Mouse (Mus musculus): ENCODE measurements at regions not wholly inside any gene's neighbourhood (a gene's known extent, or its start where the extent isn't known, plus 50 kb on each side); places are given as distances from the start of the nearest gene placed in this dataset.

DNA sequence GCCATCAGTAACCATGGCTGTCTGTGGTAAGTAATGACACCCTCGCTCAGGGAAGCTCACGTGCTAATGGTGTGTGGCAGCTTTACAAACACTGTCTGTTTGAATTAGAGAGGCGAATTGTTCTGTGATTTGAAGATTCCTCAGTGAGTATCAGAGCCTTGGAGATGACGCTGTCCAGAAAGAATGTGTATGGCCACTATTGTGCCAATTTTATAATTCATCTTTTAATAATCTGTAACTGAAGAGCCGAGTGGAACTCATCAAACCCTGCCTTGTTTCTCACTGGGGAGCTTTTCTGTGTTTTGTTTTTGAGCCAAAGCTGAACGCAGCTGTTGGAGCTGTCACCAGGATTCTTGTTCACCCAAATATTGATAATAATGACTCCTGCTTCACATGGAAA lies 171.7 kb downstream of the Dact1 start:
- no peak for DNase-seq (ENCODE audit: low spot score in 2 of 2)

DNA sequence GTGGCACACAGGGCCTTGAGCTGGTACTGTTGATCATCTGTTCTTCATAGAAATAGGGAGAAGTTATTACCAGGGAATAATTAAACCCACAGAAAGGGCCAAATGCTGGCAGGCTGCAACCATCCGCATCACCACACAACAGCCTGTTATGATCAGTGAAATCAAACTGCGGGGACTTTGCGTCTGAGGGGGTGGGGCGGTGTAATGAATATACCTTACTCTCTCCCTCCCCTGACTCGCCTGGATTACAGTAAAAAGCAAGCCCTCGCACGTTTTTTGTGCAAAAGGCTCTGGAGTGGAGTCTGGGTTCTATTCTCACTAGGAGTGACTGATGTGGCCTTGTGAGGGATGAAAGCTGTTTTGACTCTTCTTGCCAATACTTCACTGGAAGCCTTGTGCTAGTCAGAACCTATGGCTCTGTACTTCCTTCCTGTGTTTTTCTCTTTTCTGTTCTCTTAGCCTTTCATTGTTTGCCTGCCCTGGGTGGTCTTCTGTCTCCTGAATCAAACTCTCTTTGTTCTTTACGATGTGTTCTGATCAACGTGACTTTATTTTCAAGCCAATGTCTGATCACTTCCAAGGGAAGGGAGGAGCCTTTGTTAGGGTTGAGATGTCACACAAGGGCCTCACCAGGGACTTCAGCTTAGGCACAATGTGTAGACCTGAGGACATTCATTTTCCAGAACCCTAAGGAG lies 172.4 kb downstream of the Dact1 start:
- DNase-seq (ENCODE audit: low spot score in 2 of 2), result no peak

DNA sequence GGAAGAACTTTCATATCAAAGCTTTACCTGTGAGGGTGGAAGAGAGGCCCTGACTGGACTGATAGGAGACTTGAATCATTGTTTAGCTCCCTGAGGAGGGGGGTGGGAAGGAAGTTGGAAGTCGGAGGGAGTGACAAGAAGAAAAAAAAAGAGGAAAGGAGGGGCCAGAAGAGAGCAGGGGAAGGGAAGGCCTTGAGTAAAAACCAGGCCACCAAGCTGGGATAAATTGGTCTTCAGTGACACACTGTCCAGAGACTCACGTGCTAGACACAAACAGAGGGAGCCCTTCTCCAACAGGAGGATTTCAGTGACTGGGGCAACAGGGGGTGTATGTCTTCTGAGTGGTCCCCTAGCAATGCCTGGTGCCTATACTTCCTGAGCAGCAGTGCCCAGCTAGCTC lies 172.9 kb downstream of the Dact1 start:
- DNase-seq (ENCODE audit: low spot score in 2 of 2), result no peak

DNA sequence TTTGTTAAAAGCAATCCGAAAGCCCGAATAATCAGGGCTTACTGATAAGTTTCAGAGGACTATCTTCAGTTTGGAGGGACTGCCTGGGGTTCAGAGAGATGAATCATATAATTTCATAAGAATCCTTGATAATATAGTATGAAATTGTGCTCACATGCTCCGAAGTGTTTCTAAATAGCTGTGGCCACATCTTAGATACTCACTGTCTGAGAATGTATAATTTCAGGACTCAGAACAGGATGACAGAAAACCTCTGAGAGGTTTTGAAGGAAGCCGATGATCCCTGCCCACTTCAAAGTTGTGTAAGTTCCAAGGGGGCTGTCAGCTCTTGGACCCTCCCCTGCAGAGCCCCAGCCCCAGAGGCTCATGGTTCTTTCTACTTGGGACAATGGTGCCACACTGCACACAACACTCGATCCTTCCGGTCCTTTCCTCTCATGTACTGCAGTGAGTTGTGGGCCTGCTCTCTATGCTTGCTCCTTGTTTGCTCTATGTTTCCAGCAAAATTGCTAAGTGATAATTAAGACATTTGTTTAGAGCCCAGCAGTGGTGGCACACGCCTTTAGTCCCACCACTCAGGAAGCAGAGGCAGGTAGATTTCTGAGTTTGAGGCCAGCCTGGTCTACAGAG lies 174.0 kb downstream of the Dact1 start:
- DNase-seq (ENCODE audit: low spot score in 2 of 2), result no peak

DNA sequence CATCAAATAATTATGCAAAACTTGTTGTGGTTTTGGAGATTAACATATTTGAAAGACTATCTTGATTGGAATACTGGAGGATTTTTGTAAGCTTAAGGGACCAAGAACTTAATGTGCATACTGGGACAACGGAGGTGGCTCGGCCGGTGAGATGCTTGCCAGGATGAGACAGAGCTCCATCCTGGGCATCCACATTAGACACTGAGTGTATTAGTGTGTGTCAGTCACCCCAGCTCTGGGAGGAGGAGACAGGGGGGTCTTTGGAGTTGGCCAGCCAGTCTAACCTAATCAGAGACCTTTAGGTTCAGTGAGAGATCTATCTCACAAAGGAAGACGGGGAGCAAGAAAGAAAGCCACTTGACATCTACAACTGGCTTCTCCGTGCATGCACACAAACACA lies 174.6 kb downstream of the Dact1 start:
- DNase-seq (ENCODE audit: low spot score in 2 of 2), result no peak

DNA sequence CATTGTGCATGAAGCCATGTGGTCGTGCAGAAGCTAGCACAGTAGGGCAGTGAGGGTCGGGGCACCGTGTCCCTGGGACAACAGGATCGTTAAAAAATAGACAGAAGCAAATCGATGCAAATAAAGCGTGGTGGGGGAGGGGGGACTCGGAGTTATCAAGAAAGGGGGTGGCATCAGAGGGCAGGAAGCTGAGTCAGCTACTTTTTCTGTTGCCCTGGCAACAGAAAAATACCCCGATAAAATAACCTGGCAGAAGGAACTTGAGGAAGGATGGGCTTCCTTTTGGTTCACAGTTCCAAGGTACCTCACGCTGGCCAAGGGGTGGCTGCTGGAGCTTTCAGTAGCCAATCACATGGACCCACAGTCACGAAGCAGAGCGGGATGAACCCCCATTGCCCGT lies 176.4 kb downstream of the Dact1 start:
- DNase-seq (ENCODE audit: low spot score in 2 of 2), result no peak

DNA sequence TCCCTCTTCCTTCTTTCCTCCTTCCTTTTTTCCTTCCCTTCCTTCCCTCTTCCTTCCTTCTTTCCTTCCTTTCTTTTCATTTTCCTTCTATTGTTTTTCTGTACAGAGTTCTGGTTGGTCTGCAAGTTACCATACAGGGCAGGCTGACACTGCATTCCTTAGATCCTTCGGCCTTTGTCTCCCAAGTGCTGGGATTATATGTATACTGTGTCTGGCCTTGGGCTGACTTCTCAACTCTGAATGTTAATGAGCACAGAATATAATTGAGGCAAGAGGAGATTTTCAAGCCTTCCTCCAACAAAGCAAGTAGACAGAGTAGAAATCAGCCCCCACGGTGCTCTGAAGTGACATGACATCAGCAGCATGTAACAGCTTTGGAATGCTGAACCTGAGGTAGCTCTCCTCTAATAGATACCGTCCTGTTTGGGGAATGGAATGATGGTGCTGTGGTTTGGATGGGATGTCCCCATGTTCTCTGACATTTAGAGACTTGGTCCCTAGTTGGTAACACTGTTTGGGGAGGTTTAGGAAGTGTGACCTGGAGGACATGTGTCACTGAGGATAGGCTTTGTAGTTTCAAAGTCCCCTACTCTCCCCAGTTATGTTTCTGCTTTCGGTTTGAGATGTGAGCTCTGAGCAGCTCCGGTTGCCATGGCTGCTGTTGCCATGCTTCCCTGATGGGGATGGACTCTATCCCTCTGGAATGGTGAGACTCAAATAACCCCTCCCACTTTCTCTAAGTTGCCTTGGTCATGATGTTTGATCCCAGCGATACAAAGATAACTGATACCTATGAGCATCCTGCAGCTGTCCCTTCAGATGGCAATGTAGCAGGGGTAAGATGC lies 178.1 kb downstream of the Dact1 start:
- DNase-seq (ENCODE audit: low spot score in 2 of 2), result peak in 1 of 2 experiments; percentile 28

DNA sequence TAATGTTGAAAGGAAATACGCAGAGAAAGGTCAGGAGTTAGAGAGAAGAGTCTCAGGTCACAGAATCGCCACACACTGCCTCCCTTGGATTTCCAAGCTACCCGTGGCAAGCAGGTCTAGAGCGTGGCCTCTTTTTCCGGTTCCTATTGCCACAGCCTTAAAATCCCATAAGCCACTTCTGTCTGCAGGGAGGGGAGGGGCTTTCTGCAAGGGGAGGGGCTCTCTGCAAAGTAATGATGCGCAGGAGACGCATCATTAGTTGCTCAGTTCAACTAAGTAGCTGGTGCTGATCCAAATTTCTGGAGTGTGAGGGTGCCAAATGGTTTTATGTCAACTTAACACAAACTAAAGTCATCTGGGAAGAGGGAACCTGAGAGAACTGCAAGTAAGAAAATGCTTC lies 179.6 kb downstream of the Dact1 start:
- DNase-seq (ENCODE audit: low spot score in 2 of 2), result no peak

DNA sequence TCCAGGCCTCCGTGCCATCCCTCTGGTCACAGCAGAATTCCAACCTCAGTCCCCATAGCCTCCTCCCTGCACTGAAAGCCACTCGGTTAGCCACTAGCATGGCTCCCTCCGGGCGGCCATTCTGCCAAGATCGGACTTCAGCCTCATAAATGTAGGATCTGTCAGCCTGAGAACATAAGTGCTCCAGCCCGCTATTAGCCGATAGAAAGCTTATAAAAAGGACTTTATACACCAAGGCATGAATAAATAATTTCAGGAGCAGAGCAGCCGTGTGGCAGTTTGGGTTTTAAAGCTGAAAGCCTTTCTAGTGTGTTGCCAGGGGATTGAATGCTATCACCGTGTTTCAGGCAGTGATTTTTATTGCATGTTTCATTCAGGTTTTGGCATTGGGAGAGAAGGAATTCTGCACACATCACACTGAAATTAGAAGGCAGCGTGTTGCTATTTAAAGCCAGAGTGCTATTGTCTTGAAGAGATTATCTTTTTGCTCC lies 185.2 kb downstream of the Dact1 start:
- DNase-seq (ENCODE audit: low spot score in 2 of 2), result no peak

DNA sequence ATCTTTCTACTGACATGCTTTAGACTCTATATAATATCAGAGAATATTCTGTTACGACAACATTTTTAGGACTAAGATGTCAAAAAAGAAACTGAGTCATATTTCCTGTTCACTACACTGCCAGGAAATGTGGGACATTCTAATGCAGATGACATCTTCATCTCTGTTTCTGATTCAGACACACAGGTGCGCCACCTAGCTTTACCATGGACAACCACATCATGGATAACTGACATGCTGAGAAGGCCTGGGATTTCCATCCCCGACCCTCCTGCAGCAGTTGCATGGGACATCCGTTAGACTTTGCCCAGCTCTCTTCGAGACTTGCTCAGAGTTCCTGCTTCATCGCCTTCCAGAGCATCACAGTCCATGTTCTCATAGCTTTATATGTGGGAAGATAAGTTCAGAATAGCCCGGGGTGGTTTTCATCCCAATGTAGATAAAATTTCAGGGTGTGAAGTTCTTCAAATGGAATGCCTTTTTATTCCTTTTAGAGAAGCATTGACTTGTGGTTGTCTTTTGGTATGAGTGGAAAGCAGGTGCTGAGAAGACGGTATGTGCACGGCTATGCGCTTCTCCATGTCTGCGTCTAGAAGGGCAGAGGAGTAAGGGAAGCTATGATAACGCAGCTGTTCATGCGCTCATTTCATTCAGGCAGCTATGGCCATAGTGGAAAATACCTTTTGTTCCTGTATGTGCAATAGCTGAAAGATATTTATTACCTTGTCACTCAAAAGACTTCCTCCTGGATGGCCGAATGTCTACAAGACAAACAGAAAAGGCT lies 188.8 kb downstream of the Dact1 start:
- no peak for DNase-seq (ENCODE audit: low spot score in 2 of 2)

DNA sequence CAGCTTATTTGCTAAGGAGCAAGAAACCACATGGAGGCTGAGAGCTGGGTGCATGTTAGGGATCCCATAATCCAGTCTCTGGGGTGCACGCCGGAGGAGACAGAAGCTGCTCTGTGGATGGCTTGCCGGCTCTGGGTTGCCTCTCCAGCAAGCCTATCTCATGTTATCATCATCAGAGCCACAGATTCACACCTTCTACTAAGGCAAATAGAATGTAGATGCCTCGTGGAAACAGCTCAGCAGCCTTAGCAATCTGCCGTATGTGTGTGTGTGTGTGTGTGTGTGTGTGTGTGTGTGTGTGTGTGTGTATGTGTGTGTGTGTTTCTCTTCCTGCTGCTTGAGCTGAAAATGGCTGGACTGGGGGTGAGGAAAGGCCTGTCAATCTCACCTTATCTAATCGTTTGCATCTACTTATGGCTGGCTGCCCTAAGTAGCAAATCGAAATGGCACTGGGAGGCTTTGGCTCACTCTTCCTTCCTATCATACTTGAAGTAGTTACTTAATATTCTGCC lies 191.7 kb downstream of the Dact1 start:
- DNase-seq (ENCODE audit: low spot score in 2 of 2), result no peak

DNA sequence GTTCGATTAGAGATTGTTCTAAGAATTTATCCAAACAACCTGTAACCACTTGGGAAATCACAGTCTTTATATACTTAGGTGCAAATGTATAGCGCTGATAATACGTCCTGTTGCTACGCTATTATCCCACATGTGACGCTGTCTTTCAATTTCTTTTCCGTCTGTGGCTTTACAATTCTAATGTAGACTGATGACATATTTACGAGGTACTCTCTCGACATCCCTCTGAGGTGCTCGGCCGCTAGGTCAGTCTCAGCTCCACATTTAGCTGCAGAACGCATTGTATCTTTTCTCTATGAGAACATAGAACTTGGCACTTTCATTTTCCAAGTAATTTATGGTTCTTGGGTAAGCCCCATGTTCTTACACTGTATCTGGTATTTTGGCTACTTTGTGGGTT lies 193.6 kb downstream of the Dact1 start:
- DNase-seq (ENCODE audit: low spot score in 2 of 2), result no peak

DNA sequence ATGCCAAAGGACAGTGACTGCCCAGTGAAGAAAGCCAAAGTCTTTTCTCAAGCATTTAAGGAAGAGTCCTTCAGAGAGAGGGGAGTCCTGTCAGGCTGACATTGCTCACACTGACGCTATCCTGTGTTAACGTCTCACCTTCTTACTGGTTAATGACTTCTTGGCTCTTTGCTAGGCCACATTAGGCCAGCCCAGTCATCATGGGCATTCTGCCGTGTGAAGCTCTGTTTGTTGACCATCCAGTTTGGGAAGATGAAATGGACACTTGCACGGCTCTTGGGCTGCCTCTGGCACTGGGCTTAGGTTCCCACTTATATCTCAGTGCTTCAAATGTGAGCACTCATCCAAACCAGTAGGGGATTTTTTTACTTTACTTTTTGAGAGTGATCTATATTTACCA lies 196.5 kb downstream of the Dact1 start:
- DNase-seq (ENCODE audit: low spot score in 2 of 2), result no peak

DNA sequence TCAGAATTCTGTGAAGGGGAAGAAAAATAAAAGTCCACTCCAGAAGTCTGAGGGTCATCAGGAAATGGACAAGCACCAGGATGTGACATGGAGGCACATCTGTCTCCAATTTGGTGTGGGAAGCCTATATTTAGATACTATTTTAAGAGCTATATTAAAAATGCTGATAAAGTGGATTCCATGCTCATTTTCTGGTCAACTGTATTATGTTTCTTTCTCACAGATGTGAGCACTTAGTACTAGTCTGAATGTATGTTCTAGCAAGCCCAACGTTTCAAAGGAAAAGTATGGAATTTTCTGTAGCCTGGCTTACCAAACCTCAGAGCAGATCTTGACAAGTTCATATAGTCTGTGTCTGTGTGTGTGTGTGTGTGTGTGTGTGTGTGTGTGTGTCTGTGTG lies 197.0 kb downstream of the Dact1 start:
- DNase-seq (ENCODE audit: low spot score in 2 of 2), result no peak

DNA sequence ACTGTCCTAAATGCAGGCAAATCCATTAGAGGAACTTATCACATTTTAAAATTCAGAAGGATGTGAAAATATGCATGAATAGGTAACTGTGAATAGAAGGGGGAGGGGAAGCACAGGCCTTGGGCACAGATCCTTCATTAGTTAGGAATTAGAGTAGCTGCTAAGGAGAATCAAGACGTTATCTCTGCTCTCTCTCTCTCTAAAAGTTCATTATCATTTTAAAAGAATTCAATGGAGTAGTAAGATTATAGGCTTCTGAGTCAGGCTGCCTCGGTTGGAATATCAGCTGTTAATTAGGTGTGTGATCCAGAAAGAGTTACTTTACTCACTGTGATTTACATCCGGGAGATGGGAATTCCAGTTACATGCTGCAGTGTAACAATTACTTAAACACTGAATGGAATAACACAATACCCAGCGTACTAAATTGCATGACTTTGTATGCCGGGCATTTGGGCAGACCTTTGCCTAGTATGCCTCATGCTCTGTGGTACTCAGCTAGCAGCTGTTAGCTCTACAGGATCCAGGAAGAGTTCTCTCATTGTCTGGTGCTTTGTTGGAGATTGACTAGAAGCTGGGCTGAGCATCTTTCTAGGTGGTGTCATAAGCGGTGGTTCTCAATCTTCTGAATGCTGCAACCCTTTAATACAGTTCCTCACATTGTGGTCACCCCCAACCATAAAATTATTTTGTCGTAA lies 203.4 kb downstream of the Dact1 start:
- DNase-seq (ENCODE audit: low spot score in 2 of 2), result no peak

DNA sequence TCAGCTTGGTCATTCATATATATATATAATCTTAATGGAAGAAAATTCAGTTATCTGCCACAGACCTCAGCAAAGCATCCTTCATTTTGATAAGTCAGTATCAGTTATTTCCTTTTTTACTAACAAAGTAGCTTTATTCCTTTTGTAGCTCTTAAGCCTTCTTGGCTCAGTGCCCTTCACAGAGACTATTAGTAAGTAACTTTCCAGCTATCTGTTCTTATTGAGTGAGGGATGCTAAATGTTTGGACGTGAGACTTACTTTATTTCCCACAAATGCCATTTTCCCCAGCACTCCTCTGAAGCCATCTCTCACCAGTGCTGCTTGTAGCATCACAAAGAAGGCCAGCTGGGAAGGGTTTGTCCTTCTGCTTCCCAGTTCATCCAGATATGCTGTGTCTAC lies 209.8 kb downstream of the Dact1 start:
- no peak for DNase-seq (ENCODE audit: low spot score in 2 of 2)

DNA sequence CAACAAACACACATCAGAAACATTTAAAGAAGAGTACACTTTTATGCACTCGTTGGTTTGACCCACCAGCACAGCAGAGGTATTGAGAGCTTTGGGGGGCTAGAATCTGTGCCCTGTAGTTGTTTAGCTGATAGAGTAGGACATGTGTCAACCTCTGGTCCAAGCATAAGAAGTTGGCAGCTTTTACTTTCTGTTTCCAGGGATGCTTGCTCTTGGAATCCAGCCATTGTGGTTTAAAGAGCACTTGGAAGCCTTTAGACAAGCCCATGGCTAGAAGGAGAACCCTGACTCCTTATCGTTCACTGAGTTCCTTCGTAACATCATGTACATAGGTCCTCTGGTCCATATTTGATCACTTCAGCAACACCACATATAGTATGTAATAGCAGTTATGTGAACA lies 212.3 kb downstream of the Dact1 start:
- DNase-seq (ENCODE audit: low spot score in 2 of 2), result no peak

DNA sequence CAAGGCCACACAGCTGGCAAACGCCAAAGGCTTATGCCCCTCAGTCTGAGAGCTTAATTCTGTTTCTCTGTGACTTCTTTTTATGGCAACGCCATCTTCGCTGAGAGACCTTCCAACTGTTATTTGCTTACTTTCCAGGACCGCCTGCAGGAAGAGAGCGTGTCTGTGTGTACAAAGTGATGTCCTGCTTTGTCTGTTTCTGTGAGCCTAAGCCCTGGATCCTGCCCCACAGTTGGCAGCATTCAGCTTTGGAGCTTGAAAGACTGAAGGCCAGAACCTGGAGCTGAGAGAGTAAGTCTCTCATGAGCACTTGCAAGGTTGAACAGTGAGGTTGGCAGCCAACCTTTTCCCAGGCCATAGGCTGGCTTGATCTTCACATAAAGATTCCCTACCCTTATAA lies 212.8 kb downstream of the Dact1 start:
- DNase-seq (ENCODE audit: low spot score in 2 of 2), result no peak

DNA sequence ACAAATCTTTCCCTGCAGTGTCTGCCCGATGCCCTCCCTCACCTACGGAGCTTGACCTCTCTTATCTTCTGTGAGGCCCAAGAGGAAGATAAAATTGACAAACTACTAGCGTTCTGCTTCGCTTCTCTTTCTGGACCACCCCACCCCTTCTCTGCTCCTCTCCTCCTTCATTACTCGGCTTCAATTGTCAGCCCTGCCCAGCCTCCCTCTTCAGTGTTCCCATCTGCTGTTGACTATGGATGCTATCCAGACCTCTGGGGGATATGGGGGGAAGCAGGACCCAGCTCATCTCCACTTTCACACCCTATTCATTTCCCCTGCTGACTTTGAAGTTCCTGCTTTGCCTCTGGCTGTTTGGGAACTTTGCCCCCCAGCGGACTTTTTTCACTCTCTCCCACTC lies 214.5 kb downstream of the Dact1 start:
- no peak for DNase-seq (ENCODE audit: low spot score in 2 of 2)

DNA sequence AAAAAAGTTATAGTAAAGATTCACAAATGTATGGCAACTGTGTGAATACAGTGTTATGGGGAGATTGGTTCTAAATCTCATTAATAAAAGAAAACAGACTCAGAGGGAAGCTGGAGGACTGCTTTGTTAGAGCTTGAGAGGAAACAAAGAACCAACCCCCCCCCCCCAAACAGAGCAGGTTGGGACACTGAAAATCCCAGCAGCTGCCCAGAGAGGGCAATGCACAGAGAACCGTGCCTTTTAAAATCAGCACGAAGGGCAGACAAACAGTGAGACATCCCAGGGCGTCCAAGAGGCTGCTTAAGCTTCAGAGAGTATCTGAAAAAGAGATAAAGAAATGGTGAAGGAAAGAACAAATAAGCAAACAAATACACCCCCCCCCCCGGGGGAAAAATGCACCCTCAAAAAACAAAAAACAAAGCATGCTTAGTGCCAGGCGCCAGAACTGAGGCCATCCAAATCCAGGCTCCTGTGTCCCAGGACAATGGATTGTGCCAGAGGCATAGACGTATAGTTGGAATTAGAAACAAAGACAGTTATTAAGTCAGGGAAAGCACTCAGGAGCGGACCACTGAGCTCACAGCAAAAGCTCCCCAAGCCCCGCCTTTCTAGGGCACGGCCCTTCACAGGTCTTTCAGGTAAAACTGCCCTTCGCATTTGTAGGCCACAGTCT lies 215.7 kb downstream of the Dact1 start:
- no peak for DNase-seq (ENCODE audit: low spot score in 2 of 2)

DNA sequence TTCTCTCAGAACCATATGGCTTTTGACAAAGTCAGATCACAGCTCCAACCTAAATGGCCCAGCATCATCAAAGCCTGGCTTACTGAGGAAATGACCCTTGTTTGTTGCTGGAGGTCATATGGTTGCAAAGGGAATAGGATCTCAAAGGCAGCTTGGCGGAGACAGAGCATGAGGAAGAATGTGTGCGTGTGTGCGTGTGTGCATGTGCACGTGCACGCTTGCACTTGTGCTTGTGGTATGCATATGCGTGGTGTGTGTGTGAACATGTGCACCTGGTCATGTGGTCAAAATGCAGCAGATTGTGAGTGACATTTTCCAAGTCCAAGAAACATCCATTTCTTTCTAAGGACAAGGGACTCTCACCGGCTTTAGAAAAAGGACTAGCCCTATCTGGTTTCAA lies 216.9 kb downstream of the Dact1 start:
- DNase-seq (ENCODE audit: low spot score in 2 of 2), result no peak

All from frontal cortex, postnatal 10 days (tissue).